Mouse (Mus musculus): ENCODE data around the gene Rtl1. TPM values are rescaled to one million over a fixed set of nuclear protein-coding genes. Genes with fewer than 3 reads are reported as not detected.

Gene Rtl1
- polyA plus RNA-seq, 1 experiment from 2014 or later = 3.1 TPM

- Histone ChIP-seq H3K27me3 (no peaks in the 10 kb centered on the region), H3K4me2 (replicated peaks) (no peak overlapping the region), H3K9ac (no peak overlapping the region), H3K36me3 (peaks cover 79% of the 10 kb centered on the region), H3K4me1 (peaks cover 16% of the 10 kb centered on the region), H3K27ac (no peak overlapping the region), H3K4me3 (no peak overlapping the region), H3K9me3 (no peaks in the 10 kb centered on the region)
- no peak for ATAC-seq (ENCODE audit: low FRiP score, low read depth)
- WGBS = 91% methylated on average over 10 of the region's 10 CpGs
These were observed 39.9 kb downstream of the Rtl1 start for GRCm38 (mm10) chr12:109560111-109560695.

DNA sequence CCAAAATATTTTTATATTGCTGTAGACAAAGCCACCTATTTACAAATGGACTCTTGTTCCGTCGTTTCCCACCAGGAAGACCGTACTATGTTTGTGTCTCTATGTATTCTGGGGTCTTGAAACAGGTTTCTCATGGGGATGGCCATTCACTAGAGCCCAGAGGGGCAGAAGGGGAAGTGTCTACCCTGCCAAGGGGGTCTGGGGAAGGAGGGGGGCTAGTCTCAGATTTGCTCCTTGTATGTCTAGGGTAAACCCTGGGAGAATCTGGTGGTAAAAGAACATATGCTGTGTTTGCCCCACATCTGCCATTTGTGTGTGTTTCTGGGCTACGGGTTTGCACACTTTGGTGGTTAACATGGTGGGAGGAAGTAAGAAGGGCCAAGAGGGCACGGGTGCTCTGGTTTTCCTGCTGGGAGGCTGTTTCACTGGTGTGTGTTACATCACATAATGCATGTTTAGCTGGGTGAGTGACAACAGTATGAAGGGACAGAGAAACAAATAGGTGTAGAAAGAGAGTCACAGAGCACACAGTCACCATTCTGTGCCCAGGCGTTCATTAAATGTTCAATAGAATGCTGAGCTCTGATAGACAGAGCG, 41.1 kb downstream of the Rtl1 start:
- Histone ChIP-seq H3K9me3 (no peaks in the 10 kb centered on the region), H3K36me3 (peaks cover 80% of the 10 kb centered on the region), H3K27me3 (no peaks in the 10 kb centered on the region), H3K4me2 (replicated peaks) (no peak overlapping the region), H3K9ac (no peak overlapping the region), H3K4me1 (peaks cover 28% of the 10 kb centered on the region), H3K27ac (no peak overlapping the region), H3K4me3 (no peak overlapping the region)
- ATAC-seq (ENCODE audit: low FRiP score, low read depth) = no peak
- whole genome bisulfite sequencing = 85% methylated on average over 7 of the region's 7 CpGs

- Histone ChIP-seq H3K4me3 (no peak overlapping the region), H3K36me3 (peaks cover 74% of the 10 kb centered on the region), H3K4me2 (replicated peaks) (no peak overlapping the region), H3K4me1 (peaks cover 34% of the 10 kb centered on the region), H3K9me3 (no peaks in the 10 kb centered on the region), H3K9ac (no peak overlapping the region), H3K27ac (no peak overlapping the region; the same call in 1 of the 2 replicates), H3K27me3 (no peaks in the 10 kb centered on the region)
- WGBS = 78% methylated on average over 12 of the region's 12 CpGs
- ATAC-seq (ENCODE audit: low FRiP score, low read depth) = no peak
These were observed 41.8 kb downstream of the Rtl1 start for GRCm38 (mm10) chr12:109558226-109558824.

DNA sequence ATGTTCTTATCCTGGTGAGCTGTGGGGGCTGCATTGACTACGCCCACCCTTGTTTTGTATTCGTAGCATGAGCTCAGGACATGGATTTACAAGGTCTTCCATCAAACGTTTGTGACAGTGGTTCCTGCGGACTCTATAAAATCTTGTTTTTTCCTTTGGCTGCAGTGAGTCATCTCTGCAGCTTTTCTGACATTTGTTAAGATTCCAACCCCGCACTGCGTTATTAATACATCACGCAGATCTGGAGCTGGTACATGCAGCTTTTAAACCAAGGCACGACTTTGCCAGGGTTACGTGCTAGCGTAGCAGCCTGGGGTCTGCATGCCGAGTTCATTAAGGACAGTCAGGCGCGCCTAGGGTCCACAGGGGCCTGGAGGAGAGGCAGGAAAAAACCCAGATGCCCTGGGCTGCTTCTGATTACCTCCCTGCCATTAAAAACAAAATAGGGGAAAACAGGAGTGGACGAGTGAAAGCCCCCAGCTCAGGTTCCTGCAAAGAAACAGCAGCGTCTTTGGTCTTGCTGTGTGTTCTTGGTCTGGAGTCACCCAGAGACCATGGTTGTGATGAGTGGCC, 44.2 kb downstream of the Rtl1 start:
- no peak overlapping the region for H3K9ac ChIP-seq
- peak overlapping the region; percentile 11; the same call in 1 of the 2 replicates for H3K27ac ChIP-seq
- no peaks in the 10 kb centered on the region for H3K9me3 ChIP-seq
- H3K4me3 ChIP-seq = no peak overlapping the region
- no peak for ATAC-seq (ENCODE audit: low FRiP score, low read depth)
- H3K4me2 ChIP-seq (replicated peaks) = no peak overlapping the region; the same call in 1 of the 2 replicates
- no peaks in the 10 kb centered on the region for H3K27me3 ChIP-seq
- H3K4me1 ChIP-seq = peaks cover 54% of the 10 kb centered on the region
- 20% methylated on average over 15 of the region's 15 CpGs for WGBS
- H3K36me3 ChIP-seq = peaks cover 68% of the 10 kb centered on the region

DNA sequence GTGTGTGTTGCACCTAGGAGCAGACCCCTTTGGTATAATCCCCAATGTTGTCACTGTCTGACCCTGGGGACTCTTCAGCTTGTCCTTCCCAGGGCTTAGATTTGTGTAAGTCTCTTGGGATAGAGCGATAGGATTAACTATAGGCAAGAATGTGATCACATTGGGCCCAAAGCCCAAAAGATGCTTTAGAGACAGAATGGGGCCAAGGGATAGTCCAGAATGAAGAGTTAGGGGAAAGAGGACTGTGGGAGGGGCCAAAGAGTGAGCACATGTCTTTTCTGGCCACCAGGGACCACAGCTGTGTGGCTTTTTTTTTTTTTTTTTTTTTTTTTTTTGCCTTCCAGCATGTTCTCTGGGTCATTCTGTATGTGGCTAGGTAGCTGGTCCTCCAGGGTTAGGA, 46.6 kb downstream of the Rtl1 start:
- 90% methylated on average over 1 of the region's 1 CpGs for WGBS
- ATAC-seq (ENCODE audit: low FRiP score, low read depth) = peak; percentile 3; the same call in 1 of the 2 replicates
- peaks cover 71% of the 10 kb centered on the region for H3K36me3 ChIP-seq

GRCm38 (mm10) chr12:109552754-109553525, 47.2 kb downstream of the Rtl1 start:
- H3K4me1 ChIP-seq = peaks cover 54% of the 10 kb centered on the region
- 32% methylated on average over 18 of the region's 18 CpGs for WGBS
- no peak overlapping the region for H3K4me3 ChIP-seq
- no peaks in the 10 kb centered on the region for H3K27me3 ChIP-seq
- no peak overlapping the region for H3K9ac ChIP-seq
- H3K9me3 ChIP-seq = no peaks in the 10 kb centered on the region
- H3K27ac ChIP-seq = peak overlapping the region; percentile 48
- no peak overlapping the region for H3K4me2 ChIP-seq (replicated peaks)
- peak; percentile 41 for ATAC-seq (ENCODE audit: low FRiP score, low read depth)
- H3K36me3 ChIP-seq = peaks cover 68% of the 10 kb centered on the region

More for the DNA sequence above, 46.6 kb downstream of the Rtl1 start:
- Histone ChIP-seq H3K9ac (no peak overlapping the region), H3K4me3 (no peak overlapping the region), H3K4me1 (peaks cover 54% of the 10 kb centered on the region), H3K4me2 (replicated peaks) (no peak overlapping the region), H3K9me3 (no peaks in the 10 kb centered on the region), H3K27ac (peak overlapping the region; percentile 48; the same call in 1 of the 2 replicates), H3K27me3 (no peaks in the 10 kb centered on the region)

GRCm38 (mm10) chr12:109551771-109552170, 48.4 kb downstream of the Rtl1 start:
- ATAC-seq (ENCODE audit: low FRiP score, low read depth) = no peak
- 47% methylated on average over 2 of the region's 2 CpGs for WGBS
- H3K9me3 ChIP-seq = no peaks in the 10 kb centered on the region
- H3K27ac ChIP-seq = peak overlapping the region; percentile 48; the same call in 1 of the 2 replicates
- no peak overlapping the region for H3K4me2 ChIP-seq (replicated peaks)
- no peaks in the 10 kb centered on the region for H3K27me3 ChIP-seq
- H3K36me3 ChIP-seq = peaks cover 69% of the 10 kb centered on the region
- H3K9ac ChIP-seq = no peak overlapping the region
- H3K4me1 ChIP-seq = peaks cover 56% of the 10 kb centered on the region
- H3K4me3 ChIP-seq = no peak overlapping the region

- H3K4me3 ChIP-seq = no peak overlapping the region
- H3K36me3 ChIP-seq = peaks cover 57% of the 10 kb centered on the region
- H3K9me3 ChIP-seq = peaks cover 10% of the 10 kb centered on the region
- 34% methylated on average over 2 of the region's 2 CpGs for WGBS
- H3K9ac ChIP-seq = no peak overlapping the region
- H3K4me2 ChIP-seq (replicated peaks) = no peak overlapping the region
- H3K27ac ChIP-seq = no peak overlapping the region
- H3K4me1 ChIP-seq = peaks cover 14% of the 10 kb centered on the region
- no peak for ATAC-seq (ENCODE audit: low FRiP score, low read depth)
- no peaks in the 10 kb centered on the region for H3K27me3 ChIP-seq
These were observed 53.0 kb downstream of the Rtl1 start for GRCm38 (mm10) chr12:109547085-109547484.

DNA sequence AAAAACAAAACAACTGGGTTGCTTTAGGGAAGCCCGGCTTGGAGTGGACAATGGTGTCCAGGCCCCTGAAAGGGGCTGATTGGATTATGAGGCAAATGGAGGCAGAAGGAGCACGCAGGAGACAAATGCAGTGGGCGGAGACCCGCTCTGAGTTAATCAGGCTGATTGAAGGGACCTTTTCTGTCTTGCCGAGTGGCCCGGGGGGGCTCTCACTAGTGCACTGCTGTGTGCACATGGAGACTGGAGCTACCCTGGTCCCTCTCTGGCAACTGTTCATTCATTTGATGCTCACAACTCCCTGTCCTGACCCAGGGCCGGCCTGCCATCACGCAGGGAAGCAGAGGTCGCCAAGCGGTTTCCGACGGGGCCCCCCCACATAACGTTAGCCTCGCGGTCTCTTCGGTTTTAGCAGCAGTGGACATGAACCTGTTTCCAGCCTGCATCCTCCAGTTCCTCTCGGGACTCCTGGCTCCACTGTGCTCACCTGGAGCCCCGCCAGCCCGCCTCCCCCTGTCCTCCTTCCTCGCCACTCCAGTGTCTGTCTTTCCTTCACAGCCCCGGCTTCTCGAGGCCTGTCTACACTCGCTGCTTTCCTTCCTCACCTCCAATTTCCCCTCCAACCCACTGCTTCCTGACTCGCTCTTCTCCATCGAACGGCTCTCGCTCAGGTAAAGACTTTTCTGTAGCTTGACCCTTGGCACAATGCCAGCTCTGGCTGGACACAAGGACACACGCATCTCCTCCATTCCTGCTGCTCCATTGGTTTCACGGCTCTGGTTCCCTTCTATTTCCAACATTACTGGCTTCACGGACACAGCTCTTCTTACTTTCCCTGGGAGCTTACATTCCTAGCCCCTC, 54.0 kb downstream of the Rtl1 start:
- Histone ChIP-seq H3K4me2 (replicated peaks) (no peak overlapping the region), H3K27ac (no peak overlapping the region), H3K9me3 (peaks cover 20% of the 10 kb centered on the region), H3K4me1 (peaks cover 7% of the 10 kb centered on the region), H3K27me3 (no peaks in the 10 kb centered on the region), H3K36me3 (peaks cover 55% of the 10 kb centered on the region), H3K4me3 (no peak overlapping the region), H3K9ac (no peak overlapping the region)
- WGBS = 73% methylated on average over 30 of the region's 30 CpGs
- ATAC-seq (ENCODE audit: low FRiP score, low read depth) = no peak

- Histone ChIP-seq H3K4me2 (replicated peaks) (no peak overlapping the region), H3K9ac (no peak overlapping the region), H3K27me3 (no peaks in the 10 kb centered on the region), H3K27ac (no peak overlapping the region), H3K9me3 (peaks cover 41% of the 10 kb centered on the region), H3K4me1 (peaks cover 10% of the 10 kb centered on the region), H3K4me3 (no peak overlapping the region), H3K36me3 (peaks cover 38% of the 10 kb centered on the region)
- ATAC-seq (ENCODE audit: low FRiP score, low read depth) = no peak
- 81% methylated on average over 4 of the region's 4 CpGs for WGBS
These were observed 56.7 kb downstream of the Rtl1 start for GRCm38 (mm10) chr12:109543281-109543923.
